Mouse (Mus musculus) liver, embryonic 11.5 days (tissue): Measurements from ENCODE around the gene Gfm2. TPM values are rescaled to one million over a fixed set of nuclear protein-coding genes. Genes with fewer than 3 reads are reported as not detected.
"Not testable (repeated sequence)": the region's sequence is repeated elsewhere in the genome, so short reads cannot be mapped to it uniquely, and the experiment has no call there.

Experiments used
- ATAC-seq: fragments of 200-750 bp; cut with Nextera tagmentation; replicated peaks from 2 replicates; pipeline ENCODE4 v1.8.0; 2017; ENCODE audit warnings: moderate number of reproducible peaks, mild to moderate bottlenecking, moderate TSS enrichment, moderate library complexity; ENCODE audit not compliant: low FRiP score
- DNase-seq: peaks from one replicate; pipeline ENCODE4 v3.0.0-alpha.2; 2017; ENCODE audit warnings: low spot score
- H3K27ac ChIP-seq: fragments of 300-500 bp; sonication (generic); 2 replicates; pipeline ENCODE4 v1.5.1; 2014; ENCODE audit warnings: mild to moderate bottlenecking, low read depth, low read length, control low read depth
- H3K27me3 ChIP-seq: fragments of 300-500 bp; sonication (generic); replicated peaks from 2 replicates; pipeline ENCODE4 v1.6.1; 2014; ENCODE audit warnings: low read length, mixed read lengths; ENCODE audit not compliant: control insufficient read depth, insufficient read depth
- H3K36me3 ChIP-seq: fragments of 300-500 bp; sonication (generic); 2 replicates; pipeline ENCODE4 v1.6.1; 2014; ENCODE audit warnings: mild to moderate bottlenecking, low read length, moderate library complexity, mixed read lengths; ENCODE audit not compliant: control insufficient read depth, insufficient read depth
- H3K4me1 ChIP-seq: fragments of 300-500 bp; sonication (generic); replicated peaks from 2 replicates; pipeline ENCODE4 v1.6.1; 2014; ENCODE audit warnings: low read length, mixed read lengths; ENCODE audit not compliant: control insufficient read depth, insufficient read depth
- H3K4me2 ChIP-seq: fragments of 300-500 bp; sonication (generic); 2 replicates; pipeline ENCODE4 v1.6.1; 2014; ENCODE audit warnings: mild to moderate bottlenecking, control low read depth, moderate library complexity
- H3K4me3 ChIP-seq: fragments of 300-500 bp; sonication (generic); 2 replicates; pipeline ENCODE4 v1.5.1; 2014; ENCODE audit warnings: low read depth, low read length, control low read depth
- H3K9ac ChIP-seq: fragments of 300-500 bp; sonication (generic); 2 replicates; pipeline ENCODE4 v1.6.1; 2014; ENCODE audit warnings: low read depth, low read length, control low read depth
- H3K9me3 ChIP-seq: fragments of 300-500 bp; sonication (generic); 2 replicates; pipeline ENCODE4 v1.6.1; 2016; ENCODE audit warnings: low read length, inconsistent platforms, mixed read lengths; ENCODE audit not compliant: control insufficient read depth
- WGBS: fragments of 180-500 bp; shearing (Covaris S2); extraction: QIAGEN DNeasy Blood & Tissue Kit; methylation state at CpG from one replicate; pipeline ENCODE4 v1.1.7; 2014; 5-methylcytosine and 5-hydroxymethylcytosine counted together
- polyA plus RNA-seq: library from polyadenylated mRNA; unstranded; fragments of >200 nt; fragmentation: Nextera tagmentation; extraction: Ambion mirVana; gene quantifications from 2 replicates; pipeline ENCODE4 v1.2.1, GENCODE M21; 2014

Gene Gfm2
- polyA plus RNA-seq, 1 experiment from 2014 or later, result 47.0 TPM

GRCm38 (mm10) chr13:97129654-97130053, 8.1 kb upstream of the Gfm2 start:
- H3K9me3 ChIP-seq, ATAC-seq, H3K9ac ChIP-seq, H3K27ac ChIP-seq, H3K4me1 ChIP-seq, H3K4me3 ChIP-seq, DNase-seq, H3K36me3 ChIP-seq, H3K4me2 ChIP-seq, H3K27me3 ChIP-seq: not testable (repeated sequence)
- WGBS, result 94% methylated on average over 2 of the region's 4 CpGs

- not testable (repeated sequence) for H3K4me1 ChIP-seq, ATAC-seq, H3K4me3 ChIP-seq, H3K27me3 ChIP-seq, DNase-seq, H3K9me3 ChIP-seq, H3K9ac ChIP-seq, H3K4me2 ChIP-seq, H3K27ac ChIP-seq
- no CpG with 5 or more reads among the region's 2 CpGs for WGBS
- peaks cover 13% of the 10 kb centered on the region; the same call in 1 of the 2 replicates for H3K36me3 ChIP-seq
Measured at GRCm38 (mm10) chr13:97130413-97130812, 7.3 kb upstream of the Gfm2 start.

- 26% methylated on average over 8 of the region's 8 CpGs for WGBS
- H3K4me3 ChIP-seq, result peak overlapping the region; percentile 93
- not testable (repeated sequence) for DNase-seq, H3K36me3 ChIP-seq, H3K27me3 ChIP-seq, H3K9me3 ChIP-seq, H3K4me1 ChIP-seq
- H3K9ac ChIP-seq, result peak overlapping the region; percentile 95
- 0 out of 2 replicates have a peak, but pooled peaks have one; percentile 19 for ATAC-seq
- H3K27ac ChIP-seq, result peak overlapping the region; percentile 86
- H3K4me2 ChIP-seq, result peak overlapping the region; percentile 65
Measured at GRCm38 (mm10) chr13:97138404-97138931, 731 bp downstream of the Gfm2 start.

GRCm38 (mm10) chr13:97142321-97142720, 4.6 kb downstream of the Gfm2 start:
- Histone ChIP-seq H3K4me2 (no peak overlapping the region), H3K4me1 (no peaks in the 10 kb centered on the region; the same call in 1 of the 2 replicates), H3K36me3 (peaks cover 14% of the 10 kb centered on the region; the same call in 1 of the 2 replicates), H3K27ac (no peak overlapping the region), H3K9ac (no peak overlapping the region), H3K4me3 (no peak overlapping the region), H3K9me3 (no peaks in the 10 kb centered on the region), H3K27me3 (no peaks in the 10 kb centered on the region)
- WGBS, result 81% methylated on average over 7 of the region's 7 CpGs
- no peak for DNase-seq
- ATAC-seq, result no peak

GRCm38 (mm10) chr13:97145834-97146233, 8.1 kb downstream of the Gfm2 start:
- no peak for DNase-seq
- no peaks in the 10 kb centered on the region for H3K4me1 ChIP-seq
- WGBS, result 64% methylated on average over 4 of the region's 4 CpGs
- no peak for ATAC-seq
- no peaks in the 10 kb centered on the region for H3K27me3 ChIP-seq
- H3K9ac ChIP-seq, result no peak overlapping the region
- no peaks in the 10 kb centered on the region for H3K9me3 ChIP-seq
- no peak overlapping the region for H3K27ac ChIP-seq
- H3K36me3 ChIP-seq, result peaks cover 26% of the 10 kb centered on the region; the same call in 1 of the 2 replicates
- no peak overlapping the region for H3K4me2 ChIP-seq
- no peak overlapping the region for H3K4me3 ChIP-seq

GRCm38 (mm10) chr13:97175520-97176264, 38.0 kb downstream of the Gfm2 start:
- peaks cover 22% of the 10 kb centered on the region for H3K36me3 ChIP-seq
- no peak for DNase-seq
- 87% methylated on average over 10 of the region's 10 CpGs for WGBS

GRCm38 (mm10) chr13:97176731-97177130, 39.0 kb downstream of the Gfm2 start:
- 95% methylated on average over 5 of the region's 5 CpGs for WGBS
- no peak for ATAC-seq
- H3K9me3 ChIP-seq, result no peaks in the 10 kb centered on the region
- no peak overlapping the region for H3K27ac ChIP-seq
- H3K4me2 ChIP-seq, result no peak overlapping the region
- H3K36me3 ChIP-seq, result peaks cover 20% of the 10 kb centered on the region
- no peak overlapping the region for H3K4me3 ChIP-seq
- H3K27me3 ChIP-seq, result no peaks in the 10 kb centered on the region
- no peak for DNase-seq
- no peak overlapping the region for H3K9ac ChIP-seq
- no peaks in the 10 kb centered on the region for H3K4me1 ChIP-seq

More at GRCm38 (mm10) chr13:97175520-97176264, 38.0 kb downstream of the Gfm2 start:
- Histone ChIP-seq H3K4me3 (no peak overlapping the region), H3K27ac (no peak overlapping the region), H3K9ac (no peak overlapping the region), H3K27me3 (no peaks in the 10 kb centered on the region), H3K4me1 (no peaks in the 10 kb centered on the region), H3K9me3 (no peaks in the 10 kb centered on the region), H3K4me2 (no peak overlapping the region)
- no peak for ATAC-seq

- H3K36me3 ChIP-seq, result peaks cover 12% of the 10 kb centered on the region; the same call in 1 of the 2 replicates
- no peak overlapping the region for H3K4me2 ChIP-seq
Measured at GRCm38 (mm10) chr13:97178943-97179342, 41.2 kb downstream of the Gfm2 start.

More at GRCm38 (mm10) chr13:97178943-97179342, 41.2 kb downstream of the Gfm2 start:
- WGBS, result 84% methylated on average over 7 of the region's 7 CpGs
- no peaks in the 10 kb centered on the region for H3K9me3 ChIP-seq
- H3K4me1 ChIP-seq, result no peaks in the 10 kb centered on the region
- no peak overlapping the region for H3K4me3 ChIP-seq
- H3K27ac ChIP-seq, result no peak overlapping the region
- ATAC-seq (no peak), DNase-seq (no peak)
- no peak overlapping the region for H3K9ac ChIP-seq
- H3K27me3 ChIP-seq, result no peaks in the 10 kb centered on the region
